Mouse (Mus musculus): ENCODE results near the gene Krt26.

GRCm38 (mm10) chr11:99283334-99283733 lies 54.4 kb downstream of the Krt26 start:
- no peak for TF ChIP-seq EP300 (optimal IDR thresholded peaks at IDR 0.05)
- no peak for TF ChIP-seq CTCF (IDR thresholded peaks at IDR 0.05; ENCODE audit: low read depth)
